Mouse (Mus musculus) lung, adult 2 months (tissue): ENCODE measurements around the gene Mgmt.

ENCODE experiments used
- CTCF ChIP-seq: fragments of 200-500 bp; IDR thresholded peaks from 2 replicates; pipeline ENCODE4 v1.5.1; 2011; ENCODE audit warnings: mild to moderate bottlenecking, low read length, control low read depth; ENCODE audit not compliant: insufficient read depth
- POLR2A ChIP-seq: fragments of 200-500 bp; IDR thresholded peaks from 2 replicates; pipeline ENCODE4 v1.6.1; 2011; ENCODE audit warnings: low read depth, mild to moderate bottlenecking, control low read depth, low read length, borderline replicate concordance; ENCODE audit errors: extremely low read depth

DNA sequence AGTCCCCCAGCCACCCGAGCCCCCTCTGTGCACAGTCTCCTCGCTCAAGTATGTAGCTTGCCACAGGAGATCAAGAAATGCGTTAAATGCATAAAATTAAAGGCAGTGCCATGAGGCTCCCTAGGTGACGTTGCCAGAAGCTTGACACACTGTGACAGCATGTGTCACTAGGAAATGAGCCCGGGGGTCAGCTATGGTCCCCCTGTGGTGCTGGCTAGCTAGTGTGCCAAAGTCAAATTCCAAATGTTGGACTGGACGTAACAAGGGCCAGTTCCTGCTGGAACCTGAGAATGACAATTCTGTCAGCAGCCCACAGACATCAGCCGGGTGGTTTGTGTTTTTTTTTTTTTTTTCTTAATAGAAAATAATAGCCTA lies 144.5 kb downstream of the Mgmt start:
- TF ChIP-seq CTCF (no peak), POLR2A (no peak)
